Mouse (Mus musculus) testis, postnatal 14 days (tissue): ENCODE results near the gene Hoxd13.

Experiments
- DNase-seq: peaks from one replicate; pipeline ENCODE4 v3.0.0; 2021; ENCODE audit warnings: low spot score

Hoxd13 gene

DNA sequence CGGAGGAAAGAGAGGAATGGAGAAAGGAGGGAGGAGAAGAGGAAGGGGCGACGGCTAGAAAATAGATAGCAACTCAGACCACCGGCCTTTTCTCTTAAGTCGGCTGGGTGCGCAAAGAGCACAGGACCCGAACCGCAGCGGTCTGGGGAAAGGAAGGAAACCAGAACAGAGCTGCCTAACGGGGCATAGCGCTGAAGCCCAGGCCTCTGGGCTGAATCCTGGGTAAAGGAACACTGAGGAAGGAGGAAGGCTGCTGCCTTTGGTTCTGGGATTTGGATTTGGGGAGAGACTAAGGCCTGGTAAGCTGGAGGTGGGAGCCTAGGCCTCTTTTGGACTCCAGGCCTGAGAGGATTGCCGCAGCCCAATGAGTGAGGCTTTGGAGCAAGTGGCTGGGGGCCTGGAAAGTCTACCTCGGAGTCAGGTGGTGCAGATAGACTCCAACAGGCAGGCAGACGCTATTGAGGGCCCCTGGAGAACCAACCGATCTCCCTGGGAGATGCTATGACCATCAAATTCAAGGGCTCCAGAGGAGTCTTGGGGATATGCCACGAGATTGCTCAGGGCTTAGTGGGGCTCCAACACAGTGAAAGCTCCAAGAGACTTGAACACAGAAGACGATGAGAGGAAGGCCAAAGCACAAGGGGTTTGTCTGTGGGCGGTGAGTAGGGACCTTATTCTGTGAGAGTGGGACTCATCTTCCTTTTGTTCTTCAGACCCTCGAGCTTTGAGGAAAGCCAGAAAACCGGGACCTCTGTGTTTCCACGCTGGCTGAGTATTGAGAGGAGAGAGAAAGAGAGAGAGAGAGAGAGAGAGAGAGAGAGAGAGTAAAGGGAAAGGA is 12.7 kb downstream of the Hoxd13 start:
- no peak for DNase-seq

DNA sequence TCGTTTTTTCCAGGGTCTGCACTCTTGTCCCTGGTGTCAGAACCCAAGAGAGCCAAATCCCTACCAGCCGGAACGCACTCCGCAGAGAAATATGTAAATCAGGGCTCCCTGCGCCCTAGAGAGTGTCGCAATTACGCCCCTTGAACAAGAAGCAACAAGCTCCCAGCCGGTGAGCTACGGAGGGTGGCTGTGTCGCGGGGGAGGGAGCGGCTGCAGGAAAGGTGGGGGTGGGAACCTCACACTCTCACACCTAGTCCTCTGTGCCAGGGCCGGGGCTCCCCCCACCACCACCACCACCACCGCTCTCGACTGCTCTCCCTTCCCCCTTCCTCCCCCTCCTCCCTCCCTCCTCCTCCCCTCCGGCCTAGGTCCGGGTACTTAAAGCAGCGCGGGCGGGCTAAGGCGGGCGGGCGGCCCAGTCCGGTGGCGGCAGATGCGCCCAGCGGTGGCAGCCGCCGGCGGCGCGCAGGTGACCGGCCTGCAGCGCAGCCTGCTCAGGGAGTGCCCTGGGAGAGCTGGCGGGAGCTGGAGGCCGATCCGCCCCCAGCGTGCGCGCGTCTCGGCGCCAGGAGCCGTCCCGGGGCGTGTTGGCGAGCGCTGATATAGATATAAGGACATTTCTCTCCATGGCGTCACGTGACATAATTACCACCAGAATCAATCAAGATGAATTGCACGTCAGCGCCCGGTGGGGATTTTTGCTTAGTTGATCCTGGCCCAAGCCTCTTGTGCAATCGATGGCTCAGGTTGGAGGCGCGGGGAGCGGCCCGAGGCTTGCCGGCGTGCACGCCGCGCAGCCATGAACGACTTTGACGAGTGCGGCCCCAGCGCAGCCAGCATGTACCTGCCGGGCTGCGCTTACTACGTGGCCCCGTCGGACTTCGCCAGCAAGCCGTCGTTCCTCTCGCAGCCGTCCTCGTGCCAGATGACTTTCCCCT is 13.8 kb downstream of the Hoxd13 start:
- peak; percentile 19 for DNase-seq

DNA sequence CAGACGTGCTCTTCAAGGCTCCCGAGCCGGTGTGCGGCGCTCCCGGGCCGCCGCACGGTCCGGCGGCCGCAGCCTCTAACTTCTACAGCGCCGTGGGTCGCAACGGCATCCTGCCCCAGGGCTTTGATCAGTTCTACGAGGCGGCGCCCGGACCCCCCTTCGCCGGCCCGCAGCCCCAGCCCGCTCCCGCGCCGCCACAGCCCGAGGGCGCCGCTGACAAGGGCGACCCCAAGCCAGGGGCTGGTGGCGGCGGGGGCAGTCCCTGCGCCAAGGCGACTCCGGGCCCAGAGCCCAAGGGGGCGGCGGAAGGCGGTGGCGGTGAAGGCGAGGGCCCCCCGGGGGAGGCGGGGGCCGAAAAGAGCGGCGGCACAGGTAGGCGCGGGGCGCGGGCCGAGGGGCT is 14.7 kb downstream of the Hoxd13 start:
- DNase-seq = no peak

DNA sequence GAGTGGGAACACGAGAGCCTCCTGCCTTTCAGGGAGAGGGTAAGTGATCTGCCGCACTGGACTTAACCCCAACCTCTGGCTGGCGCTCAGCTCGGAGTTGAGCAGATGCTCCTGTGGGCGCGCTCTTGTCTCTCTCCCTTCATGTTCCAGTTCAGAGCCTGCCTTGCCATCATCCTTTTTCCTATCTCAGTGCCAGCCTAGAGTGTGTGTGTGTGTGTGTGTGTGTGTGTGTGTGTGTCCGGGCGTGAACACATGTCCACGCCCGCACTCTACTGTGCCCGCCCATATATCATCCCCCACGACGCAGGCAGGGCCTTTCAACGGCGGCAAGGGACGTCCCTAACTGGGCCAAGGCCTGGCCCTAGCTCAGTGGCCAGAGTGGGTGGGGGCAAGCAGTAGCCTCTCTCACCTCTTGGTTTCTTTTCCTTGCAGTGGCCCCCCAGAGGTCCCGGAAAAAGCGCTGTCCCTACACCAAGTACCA is 15.4 kb downstream of the Hoxd13 start:
- DNase-seq = peak; percentile 35

DNA sequence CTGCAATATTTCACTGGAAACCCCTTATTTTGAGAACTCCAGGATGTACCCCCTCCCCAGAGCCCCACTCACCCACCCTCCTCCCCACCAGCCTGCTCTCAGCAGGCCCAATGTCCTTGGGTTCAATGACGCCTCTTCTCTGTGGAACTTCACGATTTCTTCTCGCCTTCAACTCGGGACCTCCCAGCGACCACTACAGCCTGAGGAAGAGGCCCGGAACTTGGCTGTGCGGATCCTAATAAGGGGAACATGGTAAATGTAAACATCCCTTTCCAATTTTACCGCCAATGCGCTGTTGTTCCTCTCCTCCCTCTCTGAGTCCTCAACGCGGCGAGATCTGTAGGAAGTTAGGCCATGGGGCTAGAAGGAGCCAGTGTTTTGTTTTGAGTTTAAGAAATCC is 16.0 kb downstream of the Hoxd13 start:
- DNase-seq = no peak

DNA sequence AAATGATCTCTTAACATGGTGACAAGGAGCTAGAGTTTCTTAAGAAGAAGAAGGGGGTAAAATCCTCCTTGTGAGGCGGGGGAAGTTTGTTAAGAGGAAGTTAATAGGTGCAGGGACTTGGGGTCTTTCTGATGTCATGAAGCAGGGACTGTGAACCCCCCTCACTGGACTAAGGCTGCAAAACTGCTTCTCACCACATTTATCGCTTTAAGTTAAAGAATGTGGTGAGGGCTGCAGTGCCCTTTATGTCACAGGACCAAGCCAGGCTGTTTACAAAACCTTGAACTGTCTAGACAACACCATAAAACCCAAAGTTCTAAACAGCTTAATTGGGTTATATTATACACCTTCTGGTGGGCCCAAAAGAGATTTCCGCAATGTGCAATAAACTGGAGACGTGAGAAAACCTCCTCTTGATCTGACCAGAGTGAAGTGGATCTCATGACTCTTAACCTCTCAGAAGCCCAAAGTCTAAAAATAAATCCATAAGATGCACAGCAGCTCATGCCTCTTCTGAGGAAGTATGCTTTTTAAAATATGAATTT is 17.0 kb downstream of the Hoxd13 start:
- no peak for DNase-seq

DNA sequence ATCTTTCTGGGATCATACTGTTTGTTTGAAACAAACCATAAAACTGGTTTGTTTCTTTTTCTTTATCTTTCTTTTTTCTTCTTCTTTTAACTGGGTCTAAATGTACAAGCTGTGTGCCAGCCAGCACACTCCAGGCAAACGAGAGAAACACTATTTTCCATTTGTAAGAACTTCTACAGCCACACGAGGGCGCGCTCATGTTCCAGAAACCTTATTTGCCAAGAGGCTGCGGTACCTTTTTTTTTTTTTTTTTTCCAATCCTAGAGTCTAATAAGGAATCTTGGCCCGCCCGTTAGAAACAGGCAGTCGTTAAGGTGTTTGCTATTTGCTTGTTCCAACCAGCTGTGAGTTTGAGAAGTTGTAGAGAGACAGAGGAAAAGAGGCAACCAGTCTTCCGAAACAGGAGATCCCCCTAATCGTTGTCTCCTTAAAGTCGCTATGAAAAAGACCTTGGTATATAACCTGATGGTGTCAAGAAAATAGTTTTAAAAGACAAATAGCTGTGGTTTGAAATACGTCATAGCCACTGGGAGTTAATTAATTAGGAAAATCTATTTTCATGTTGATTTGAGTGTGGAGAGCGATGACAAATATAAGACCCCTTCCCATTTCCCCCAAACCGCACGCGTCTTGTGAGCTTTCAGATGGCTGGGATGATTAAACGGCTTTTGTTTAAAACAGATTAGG is 18.3 kb downstream of the Hoxd13 start:
- no peak for DNase-seq

DNA sequence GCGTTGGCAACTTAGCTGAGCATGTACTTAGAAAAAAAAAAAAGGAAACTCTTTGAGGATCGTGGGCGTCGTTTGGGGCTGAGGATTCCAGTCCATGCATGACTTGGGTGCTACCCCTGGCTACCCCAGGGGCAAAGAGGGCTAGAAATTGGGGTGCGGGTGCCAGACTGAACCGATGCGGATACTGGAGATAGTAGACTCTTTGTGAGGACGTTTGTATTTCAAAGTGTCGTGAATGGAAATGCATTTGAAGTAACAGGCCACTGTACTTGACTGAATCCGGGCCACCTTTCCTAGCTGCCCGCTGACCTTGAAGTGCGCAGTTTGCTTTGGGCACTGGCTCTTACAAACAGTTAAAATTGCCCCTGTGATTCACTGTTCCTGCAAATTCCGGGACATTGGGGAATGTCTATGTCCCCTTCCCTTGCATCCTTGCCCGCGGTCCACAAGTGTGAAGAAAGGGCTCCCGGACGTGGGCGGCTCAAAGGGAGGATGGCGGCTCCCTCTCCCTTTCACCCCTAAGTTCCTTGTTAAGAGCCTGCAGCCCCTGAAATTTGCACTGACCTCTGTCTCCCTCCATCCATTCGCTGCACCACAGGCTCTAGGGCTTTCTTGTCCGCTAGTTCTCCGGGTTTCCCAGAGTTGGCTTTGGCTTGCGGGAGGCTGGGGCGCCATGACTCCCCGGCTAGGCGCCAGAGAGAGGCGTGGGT is 19.0 kb downstream of the Hoxd13 start:
- no peak for DNase-seq

DNA sequence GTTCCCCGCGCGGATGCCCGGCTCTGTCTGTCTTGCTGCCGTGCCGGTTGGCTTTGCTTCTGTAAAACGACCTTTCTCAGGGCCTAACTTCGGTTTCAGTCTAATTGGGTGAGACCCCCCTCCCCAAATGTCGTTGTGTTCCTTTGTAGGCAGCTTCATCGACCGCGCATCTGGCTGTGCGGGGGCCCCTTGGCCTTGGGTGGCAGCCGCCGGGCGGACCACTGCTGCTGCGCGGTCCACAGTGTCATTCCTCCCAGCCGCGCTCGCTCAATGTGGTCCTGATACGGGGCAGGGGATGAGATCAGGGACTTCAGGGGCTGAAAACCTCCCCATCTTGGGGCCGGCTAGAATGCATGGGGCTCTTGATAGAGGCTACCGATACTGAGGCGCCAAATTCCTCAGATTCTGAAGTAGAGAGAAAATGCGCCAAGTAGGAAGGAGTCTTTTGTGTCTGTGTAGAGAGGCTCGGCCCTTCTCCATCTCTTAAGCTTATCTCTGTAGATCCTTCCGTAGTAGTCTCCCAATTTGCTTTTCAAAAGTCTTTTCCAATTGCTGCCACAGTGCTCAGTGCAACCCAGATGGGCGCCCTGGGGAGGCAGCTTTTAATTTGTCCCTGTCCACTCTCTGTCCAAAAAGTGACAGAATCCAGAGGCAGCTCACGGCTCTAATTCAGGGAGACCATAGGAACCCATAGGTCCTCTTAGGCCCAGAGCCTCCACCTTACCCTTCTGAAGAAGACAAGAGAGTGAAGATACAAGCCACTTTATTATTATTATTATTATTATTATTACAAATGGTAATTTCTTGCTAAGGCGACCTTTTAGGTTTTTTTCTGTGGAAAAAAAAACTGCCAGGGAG is 19.8 kb downstream of the Hoxd13 start:
- no peak for DNase-seq

DNA sequence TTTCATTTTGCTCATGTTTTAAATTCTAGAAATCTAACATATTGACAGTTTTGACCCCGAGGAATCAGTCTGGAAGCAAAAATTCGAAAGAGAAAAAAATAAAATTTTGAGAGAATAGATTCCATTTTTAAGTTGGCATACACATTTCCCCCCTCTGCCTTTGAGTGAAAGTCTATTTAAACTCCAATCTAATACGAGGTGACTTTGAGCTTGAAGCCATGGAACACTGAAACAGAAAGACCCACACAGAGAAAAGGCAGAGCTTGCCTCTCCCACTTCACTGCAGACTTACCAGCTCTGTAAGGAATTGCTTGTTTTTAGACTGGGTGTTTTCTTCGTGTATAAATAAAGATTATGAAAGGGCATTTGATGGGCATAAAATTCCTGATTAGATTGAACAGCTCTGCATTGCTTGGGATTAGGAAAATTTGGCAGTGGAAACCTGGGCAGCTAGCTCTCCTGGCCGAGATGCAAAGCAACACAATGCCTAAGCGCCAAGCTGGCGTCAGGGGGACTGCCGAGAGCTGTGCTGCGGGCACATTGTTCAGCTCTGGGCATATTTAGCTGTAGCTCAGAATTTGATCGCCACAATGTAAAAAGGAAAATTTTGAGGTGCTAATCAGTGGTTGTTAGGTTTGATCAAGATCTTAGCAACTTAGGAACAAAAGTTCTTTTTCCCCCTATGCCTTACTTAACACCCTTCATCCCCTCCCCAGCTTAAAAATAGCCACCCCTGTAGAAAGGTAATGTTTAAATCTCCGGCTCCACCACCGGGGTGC is 20.9 kb downstream of the Hoxd13 start:
- no peak for DNase-seq

DNA sequence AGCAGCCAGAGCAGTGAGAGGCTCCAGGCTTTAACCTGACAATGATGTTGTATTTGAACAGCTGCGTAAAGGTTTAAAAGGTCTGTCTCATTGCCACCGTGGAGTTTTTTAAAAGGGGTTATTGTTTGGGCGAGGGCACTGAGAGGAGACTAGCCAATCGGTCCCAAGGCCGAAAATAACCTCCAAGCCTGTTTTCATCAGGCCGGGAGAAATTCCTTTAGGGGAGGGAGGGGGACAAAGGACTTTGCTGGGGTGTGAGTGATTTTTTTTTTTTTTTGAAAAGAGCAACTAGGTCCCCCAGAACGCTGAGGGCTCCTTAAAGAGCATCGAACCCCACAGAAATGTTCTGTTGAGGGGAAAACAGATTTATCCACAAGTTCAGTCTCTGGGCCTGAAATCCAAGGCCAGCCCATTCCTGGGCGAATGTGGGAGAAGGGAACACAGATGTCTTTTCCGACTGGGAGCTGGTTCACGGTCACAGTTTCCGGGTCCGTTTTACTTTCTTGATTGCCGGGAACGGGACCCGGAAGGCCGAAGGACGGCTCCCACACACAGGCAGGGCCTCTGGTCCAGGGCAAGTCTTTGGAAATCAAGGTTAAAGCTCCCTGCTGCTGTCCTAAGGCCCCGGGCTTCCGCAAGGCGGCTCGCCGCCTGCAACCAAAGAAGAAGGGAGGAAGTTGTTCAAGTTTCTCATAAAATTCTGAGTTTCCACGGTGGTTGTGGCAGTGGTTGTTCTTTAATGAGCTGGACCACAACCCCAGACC is 21.6 kb downstream of the Hoxd13 start:
- no peak for DNase-seq

DNA sequence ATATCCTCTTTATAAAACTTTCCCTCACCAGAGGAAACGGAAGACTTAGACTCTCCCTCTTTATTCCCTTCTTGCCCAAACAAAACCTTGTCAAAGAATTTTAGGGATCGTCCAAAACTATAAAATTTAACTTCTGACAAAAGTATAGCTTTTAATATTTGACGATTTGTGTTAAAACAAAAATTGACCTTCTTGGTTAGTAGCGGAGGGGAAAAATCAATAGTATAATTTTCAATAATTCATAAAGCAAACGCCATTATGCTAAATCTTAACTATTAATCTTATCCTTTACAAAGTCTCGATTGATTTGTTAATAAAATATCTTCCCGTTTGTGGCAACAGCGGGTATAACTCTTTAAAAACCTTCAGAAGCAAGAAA is 22.2 kb downstream of the Hoxd13 start:
- DNase-seq = no peak

DNA sequence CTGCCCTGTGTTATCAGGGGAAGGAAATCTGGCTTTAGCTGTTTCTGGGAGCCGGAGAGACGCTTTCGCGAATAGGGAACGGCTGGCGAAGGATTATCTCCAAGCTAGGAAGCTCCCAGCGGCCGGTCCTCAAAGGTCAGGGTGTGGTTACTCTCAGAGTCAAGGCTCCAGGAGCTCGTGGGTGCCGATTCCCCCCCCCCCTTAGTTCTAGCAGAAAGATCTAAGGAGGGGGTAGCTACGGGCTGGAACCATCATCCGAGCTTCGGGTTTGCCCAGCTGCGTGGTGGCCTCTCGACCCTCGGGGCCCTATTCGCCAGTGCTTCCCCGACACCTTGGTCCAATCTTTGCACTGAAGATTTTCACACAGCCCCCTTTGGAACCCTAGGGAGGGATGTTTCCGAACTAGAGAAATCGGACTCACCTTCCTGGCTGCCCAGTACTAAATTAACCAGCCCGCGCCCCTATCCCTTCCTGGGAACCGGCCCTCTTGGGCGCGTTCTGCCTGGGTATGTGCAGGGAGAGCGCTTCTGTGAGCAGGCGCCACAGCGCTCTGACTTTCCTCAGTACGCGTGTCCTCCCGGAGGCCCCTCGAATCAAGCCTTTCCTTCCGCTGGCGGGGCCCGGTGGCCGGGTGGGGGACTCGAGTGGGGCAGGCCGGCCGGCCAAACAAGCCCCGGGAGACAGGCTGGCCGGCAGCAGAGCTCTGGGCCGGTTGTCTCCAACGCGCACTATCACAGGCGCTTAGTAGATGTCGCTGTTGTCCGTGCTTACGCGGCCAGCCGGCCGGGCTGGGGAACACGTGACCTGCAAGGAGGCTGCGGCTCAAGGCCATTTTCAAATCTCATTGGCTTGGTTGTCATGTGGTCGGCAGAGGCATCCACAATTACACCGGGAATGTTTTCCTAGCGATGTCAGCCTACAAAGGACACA is 23.2 kb downstream of the Hoxd13 start, which contains the start of gene Hoxd10:
TSS of gene Hoxd10 (plus strand) at position 903 of the 930 bp plus-strand sequence.
- DNase-seq = peak; percentile 82

DNA sequence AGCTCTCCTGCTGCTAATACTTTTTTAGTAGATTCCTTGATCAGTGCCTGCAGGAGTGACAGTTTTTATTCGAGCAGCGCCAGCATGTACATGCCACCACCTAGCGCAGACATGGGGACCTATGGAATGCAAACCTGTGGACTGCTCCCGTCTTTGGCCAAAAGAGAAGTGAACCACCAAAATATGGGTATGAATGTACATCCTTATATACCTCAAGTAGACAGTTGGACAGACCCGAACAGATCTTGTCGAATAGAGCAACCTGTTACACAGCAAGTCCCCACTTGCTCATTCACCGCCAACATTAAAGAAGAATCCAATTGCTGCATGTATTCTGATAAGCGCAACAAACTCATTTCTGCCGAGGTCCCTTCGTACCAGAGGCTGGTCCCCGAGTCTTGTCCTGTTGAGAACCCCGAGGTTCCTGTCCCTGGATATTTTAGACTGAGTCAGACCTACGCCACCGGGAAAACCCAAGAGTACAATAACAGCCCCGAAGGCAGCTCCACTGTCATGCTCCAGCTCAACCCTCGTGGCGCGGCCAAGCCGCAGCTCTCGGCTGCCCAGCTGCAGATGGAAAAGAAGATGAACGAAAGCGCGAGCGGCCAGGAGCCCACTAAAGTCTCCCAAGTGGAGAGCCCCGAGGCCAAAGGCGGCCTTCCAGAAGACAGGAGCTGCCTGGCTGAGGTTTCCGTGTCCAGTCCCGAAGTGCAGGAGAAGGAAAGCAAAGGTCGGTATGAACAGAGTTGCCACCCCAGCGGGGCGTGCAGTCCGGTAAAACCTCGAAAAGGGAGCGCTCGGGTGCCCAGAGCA is 24.1 kb downstream of the Hoxd13 start:
- DNase-seq = no peak

DNA sequence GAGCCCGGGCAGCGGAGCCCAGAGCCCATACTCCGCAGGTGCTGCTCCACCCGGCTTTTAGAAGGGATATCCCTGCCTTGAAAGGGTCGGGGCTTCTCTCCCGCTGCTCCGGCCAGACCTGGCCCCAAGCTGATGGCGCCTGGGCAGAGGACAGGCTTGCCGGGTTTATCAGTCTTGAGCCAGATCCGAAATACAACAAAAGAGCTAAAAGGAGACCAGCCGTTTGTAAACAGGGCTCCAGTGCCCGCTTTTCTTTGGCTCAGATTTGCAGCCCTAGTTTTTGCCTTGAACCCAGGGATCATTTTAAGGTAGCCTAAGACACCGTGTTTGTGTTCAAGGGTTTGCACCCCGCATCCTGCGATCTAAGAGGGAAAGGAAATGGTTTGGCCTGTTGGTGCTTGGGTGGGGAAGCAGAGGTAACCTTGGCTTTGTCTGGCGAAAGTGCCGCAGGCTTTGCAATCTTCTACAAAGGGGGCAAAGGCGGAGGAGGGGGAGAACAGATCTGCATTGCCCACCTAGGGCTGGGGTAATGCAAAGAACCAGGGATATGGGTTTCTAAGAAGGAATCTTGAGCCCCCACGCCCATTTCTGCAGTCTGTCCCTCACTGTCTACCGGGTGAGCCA is 24.8 kb downstream of the Hoxd13 start:
- no peak for DNase-seq

DNA sequence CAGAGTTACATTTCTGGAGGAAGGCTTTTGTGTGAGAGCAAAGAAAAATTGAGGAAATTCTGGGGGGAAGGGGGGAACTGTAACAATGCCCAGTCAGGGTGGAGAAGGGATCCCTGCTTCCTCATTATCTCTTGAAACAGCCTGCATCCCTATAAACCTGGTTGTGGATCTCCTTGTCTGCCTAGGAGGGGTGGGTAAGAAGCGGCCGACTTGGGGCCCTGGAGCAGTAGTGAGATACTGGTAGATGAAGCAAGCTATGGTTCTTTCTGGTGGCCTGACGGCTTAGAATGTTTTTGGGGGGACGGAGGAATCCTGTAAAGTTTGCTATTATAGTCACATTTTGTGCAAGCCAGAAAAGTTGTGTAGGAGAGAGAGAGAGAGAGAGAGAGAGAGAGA is 25.3 kb downstream of the Hoxd13 start:
- DNase-seq = no peak
